Mouse (Mus musculus): ENCODE results near the gene Usp28. TPM values are rescaled to one million over a fixed set of nuclear protein-coding genes. Genes with fewer than 3 reads are reported as not detected.

Usp28 gene
- polyA plus RNA-seq, 1 experiment, result 6.2 TPM

DNA sequence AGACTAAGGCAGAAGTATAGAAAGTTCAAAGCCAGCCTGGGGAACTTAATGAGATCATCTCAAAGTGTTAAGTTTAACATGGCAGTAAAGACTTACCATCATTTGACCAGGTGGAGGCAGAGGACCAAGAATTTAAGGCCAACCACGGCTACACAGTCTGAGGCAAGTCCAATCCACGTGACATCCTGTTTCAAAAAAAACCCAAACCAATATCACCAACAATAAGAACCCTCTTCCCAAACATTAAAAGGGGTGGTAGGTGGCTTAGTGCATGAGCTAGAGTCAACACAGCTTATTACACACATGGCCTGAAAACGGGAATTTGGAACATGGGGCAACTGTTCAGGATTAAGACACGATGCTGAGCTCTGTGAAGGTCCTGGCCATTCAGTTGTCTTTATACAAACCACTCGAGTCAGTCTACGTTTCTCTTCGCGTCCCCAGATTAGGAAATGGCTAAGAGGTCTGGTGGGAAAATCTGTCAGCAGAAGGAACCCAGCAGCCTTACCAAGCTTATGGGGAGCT is 793 bp upstream of the Usp28 start:
- TF ChIP-seq CEBPB (IDR thresholded peaks at IDR 0.05; ENCODE audit: low read depth) (no peak), CTCF (IDR thresholded peaks at IDR 0.05; ENCODE audit: control insufficient read depth, insufficient read depth, insufficient read length) (no peak), MYOG (IDR thresholded peaks at IDR 0.05; ENCODE audit: control insufficient read depth, extremely low read depth, insufficient read length) (no peak), MYOD1 (IDR thresholded peaks at IDR 0.05; ENCODE audit: control insufficient read depth, insufficient read length, low read depth) (no peak)
- Histone ChIP-seq H3K79me2 (ENCODE audit: control insufficient read depth, insufficient read depth) (peaks cover 32% of the 10 kb centered on the region), H3K79me3 (ENCODE audit: low read depth) (peaks cover 7% of the 10 kb centered on the region), H3K4me3 (ENCODE audit: insufficient read depth, poor library complexity, severe bottlenecking) (peak overlapping the region; percentile 30), H3K36me3 (ENCODE audit: control insufficient read depth, insufficient read depth) (no peaks in the 10 kb centered on the region), H3K27me3 (ENCODE audit: control insufficient read depth, insufficient read depth, insufficient read length) (no peaks in the 10 kb centered on the region), H3ac (ENCODE audit: control insufficient read depth, insufficient read length, low read depth) (no peak overlapping the region)

DNA sequence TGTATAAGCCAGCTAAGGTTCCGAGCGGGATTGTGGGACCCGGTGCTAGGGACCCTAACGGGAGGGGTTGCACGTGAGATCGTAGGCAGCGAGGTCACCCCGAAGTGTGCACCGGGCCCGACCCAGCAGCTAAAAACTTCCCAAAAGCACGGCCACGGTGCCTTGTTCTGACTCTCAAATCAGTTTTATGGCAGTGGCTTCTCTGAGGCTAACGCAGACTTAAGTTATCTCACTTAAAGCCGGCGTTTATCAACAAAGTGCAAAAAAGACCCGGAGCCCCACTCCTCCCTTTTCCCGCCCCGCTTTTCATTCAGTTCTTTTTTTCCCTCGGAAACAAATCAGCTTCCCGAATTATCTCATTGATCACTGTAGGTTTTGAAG is 523 bp downstream of the Usp28 start:
- TF ChIP-seq MYOD1 (IDR thresholded peaks at IDR 0.05; ENCODE audit: control insufficient read depth, insufficient read length, low read depth) (no peak), USF1 (IDR thresholded peaks at IDR 0.05; ENCODE audit: low read depth) (no peak), MAX (IDR thresholded peaks at IDR 0.05) (no peak), FOSL1 (IDR thresholded peaks at IDR 0.05; ENCODE audit: insufficient read depth, low read length, poor library complexity, severe bottlenecking) (no peak), CTCF (IDR thresholded peaks at IDR 0.05; ENCODE audit: control insufficient read depth, insufficient read depth, insufficient read length) (no peak), CEBPB (IDR thresholded peaks at IDR 0.05; ENCODE audit: low read depth) (no peak), MYOG (IDR thresholded peaks at IDR 0.05; ENCODE audit: control insufficient read depth, extremely low read depth, insufficient read length) (no peak)
- H3K36me3 ChIP-seq (ENCODE audit: control insufficient read depth, insufficient read depth), result no peaks in the 10 kb centered on the region

DNA sequence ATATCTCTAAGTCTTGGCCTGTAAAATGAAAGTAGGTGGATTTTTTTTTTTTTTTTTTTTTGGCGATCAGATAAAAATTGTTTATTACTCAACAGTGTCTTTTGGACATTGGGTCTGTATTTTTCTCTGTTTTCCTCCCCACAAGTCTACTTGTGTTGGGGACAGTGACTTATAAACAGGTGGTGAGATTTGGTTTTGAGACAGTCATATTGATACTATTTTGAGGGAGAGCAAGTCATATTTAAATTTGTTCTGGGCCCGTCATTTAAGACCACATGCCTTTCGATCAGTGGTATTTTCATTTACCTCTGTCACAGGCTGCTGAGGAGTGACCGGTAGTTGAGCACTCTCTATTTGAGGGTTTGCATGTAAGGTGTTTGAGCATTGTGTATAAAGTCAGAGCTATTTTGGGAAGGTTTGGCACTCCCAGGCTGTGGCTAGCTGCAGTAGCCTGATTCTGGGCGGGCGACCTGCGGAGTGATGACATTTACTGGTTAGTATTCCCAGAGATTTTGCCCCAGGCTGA is 1.5 kb downstream of the Usp28 start:
- no peaks in the 10 kb centered on the region for H3K27me3 ChIP-seq (ENCODE audit: control insufficient read depth, insufficient read depth, insufficient read length)
- H3ac ChIP-seq (ENCODE audit: control insufficient read depth, insufficient read length, low read depth), result no peak overlapping the region
- TF ChIP-seq USF1 (IDR thresholded peaks at IDR 0.05; ENCODE audit: low read depth) (no peak), FOSL1 (IDR thresholded peaks at IDR 0.05; ENCODE audit: insufficient read depth, low read length, poor library complexity, severe bottlenecking) (no peak), MYOD1 (IDR thresholded peaks at IDR 0.05; ENCODE audit: control insufficient read depth, insufficient read length, low read depth) (no peak), MYOG (IDR thresholded peaks at IDR 0.05; ENCODE audit: control insufficient read depth, extremely low read depth, insufficient read length) (no peak), CTCF (IDR thresholded peaks at IDR 0.05; ENCODE audit: control insufficient read depth, insufficient read depth, insufficient read length) (no peak), MAX (IDR thresholded peaks at IDR 0.05) (no peak)
- no peaks in the 10 kb centered on the region for H3K36me3 ChIP-seq (ENCODE audit: control insufficient read depth, insufficient read depth)
- peaks cover 9% of the 10 kb centered on the region for H3K79me3 ChIP-seq (ENCODE audit: low read depth)
- no peak overlapping the region for H3K4me3 ChIP-seq (ENCODE audit: insufficient read depth, poor library complexity, severe bottlenecking)
- H3K79me2 ChIP-seq (ENCODE audit: control insufficient read depth, insufficient read depth), result peaks cover 32% of the 10 kb centered on the region

More for the DNA sequence above, 523 bp downstream of the Usp28 start:
- Histone ChIP-seq H3K79me3 (ENCODE audit: low read depth) (peaks cover 8% of the 10 kb centered on the region), H3ac (ENCODE audit: control insufficient read depth, insufficient read length, low read depth) (peak overlapping the region; percentile 85), H3K4me3 (ENCODE audit: insufficient read depth, poor library complexity, severe bottlenecking) (peak overlapping the region; percentile 45), H3K79me2 (ENCODE audit: control insufficient read depth, insufficient read depth) (peaks cover 32% of the 10 kb centered on the region), H3K27me3 (ENCODE audit: control insufficient read depth, insufficient read depth, insufficient read length) (no peaks in the 10 kb centered on the region)

DNA sequence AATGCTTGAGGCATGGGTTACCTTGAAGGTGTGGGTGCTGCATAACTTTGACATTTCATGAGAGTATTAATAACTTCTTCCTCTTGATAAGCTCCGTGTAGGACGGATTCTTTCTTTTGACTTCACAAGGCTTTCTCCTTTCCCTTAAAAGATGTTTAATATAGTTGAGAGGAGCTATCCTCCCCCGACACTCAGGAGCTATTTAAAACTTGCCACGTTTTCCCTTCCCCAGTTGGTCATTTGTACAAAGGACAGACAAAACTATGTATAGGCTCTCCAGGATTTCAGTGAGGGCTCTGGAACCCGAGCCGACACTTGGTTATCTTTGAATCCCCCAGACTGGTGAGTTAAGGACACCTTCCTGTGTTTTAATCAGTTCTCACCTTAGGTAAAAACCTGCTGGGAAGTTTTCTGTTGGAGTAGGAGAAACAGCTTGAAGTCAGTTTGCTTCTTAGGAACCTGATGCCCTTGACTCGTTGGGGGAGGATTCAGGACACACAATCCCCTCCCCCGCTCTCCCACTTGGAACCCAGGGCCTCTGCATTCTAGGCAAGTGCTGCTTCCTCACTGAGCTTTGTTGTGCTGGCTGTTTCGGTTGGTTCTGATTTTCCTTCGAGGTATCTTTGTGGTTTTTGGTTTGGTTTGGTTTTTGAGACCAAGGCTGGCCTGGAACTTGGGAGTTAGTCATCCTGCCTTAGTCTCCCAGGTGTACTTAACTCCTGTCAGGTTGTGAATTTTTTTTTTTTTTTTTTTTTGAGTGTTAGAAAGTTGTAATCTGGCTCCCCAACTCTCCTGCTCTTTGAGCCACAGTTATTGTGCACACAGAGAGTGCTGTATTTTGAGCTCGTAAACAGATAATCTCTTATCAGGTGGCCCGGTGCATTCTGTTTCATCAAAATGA is 2.3 kb downstream of the Usp28 start:
- peaks cover 9% of the 10 kb centered on the region for H3K79me3 ChIP-seq (ENCODE audit: low read depth)
- H3K79me2 ChIP-seq (ENCODE audit: control insufficient read depth, insufficient read depth), result peaks cover 32% of the 10 kb centered on the region
- TF ChIP-seq CTCF (IDR thresholded peaks at IDR 0.05; ENCODE audit: control insufficient read depth, insufficient read depth, insufficient read length) (no peak), CEBPB (IDR thresholded peaks at IDR 0.05; ENCODE audit: low read depth) (no peak), MYOG (IDR thresholded peaks at IDR 0.05; ENCODE audit: control insufficient read depth, extremely low read depth, insufficient read length) (no peak), MAX (IDR thresholded peaks at IDR 0.05) (no peak), MYOD1 (IDR thresholded peaks at IDR 0.05; ENCODE audit: control insufficient read depth, insufficient read length, low read depth) (no peak), USF1 (IDR thresholded peaks at IDR 0.05; ENCODE audit: low read depth) (no peak), FOSL1 (IDR thresholded peaks at IDR 0.05; ENCODE audit: insufficient read depth, low read length, poor library complexity, severe bottlenecking) (no peak)
- H3K36me3 ChIP-seq (ENCODE audit: control insufficient read depth, insufficient read depth), result no peaks in the 10 kb centered on the region
- H3ac ChIP-seq (ENCODE audit: control insufficient read depth, insufficient read length, low read depth), result no peak overlapping the region
- no peaks in the 10 kb centered on the region for H3K27me3 ChIP-seq (ENCODE audit: control insufficient read depth, insufficient read depth, insufficient read length)
- H3K4me3 ChIP-seq (ENCODE audit: insufficient read depth, poor library complexity, severe bottlenecking), result no peak overlapping the region

DNA sequence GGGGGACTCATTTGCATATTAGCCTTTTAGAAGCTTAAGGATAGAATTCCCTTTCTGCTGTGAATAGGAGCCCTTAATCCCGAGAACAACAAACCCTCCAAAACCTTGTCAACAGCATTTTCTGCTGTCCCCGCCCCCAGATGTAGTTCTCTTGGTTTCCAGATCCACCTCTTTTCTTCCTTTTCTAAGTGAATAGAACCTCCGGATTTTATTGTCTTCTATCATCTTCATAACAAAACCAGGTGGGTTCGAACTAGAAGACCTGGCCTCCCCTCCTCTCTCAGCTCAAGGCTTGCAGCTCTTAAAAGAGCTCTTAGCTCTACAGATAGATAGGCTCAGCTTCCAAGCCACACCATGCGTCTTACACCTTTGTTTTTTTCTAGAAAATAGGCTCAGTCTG is 6.5 kb downstream of the Usp28 start:
- Histone ChIP-seq H3ac (ENCODE audit: control insufficient read depth, insufficient read length, low read depth) (no peak overlapping the region), H3K79me2 (ENCODE audit: control insufficient read depth, insufficient read depth) (peaks cover 28% of the 10 kb centered on the region), H3K27me3 (ENCODE audit: control insufficient read depth, insufficient read depth, insufficient read length) (no peaks in the 10 kb centered on the region), H3K4me3 (ENCODE audit: insufficient read depth, poor library complexity, severe bottlenecking) (no peak overlapping the region), H3K79me3 (ENCODE audit: low read depth) (peaks cover 8% of the 10 kb centered on the region), H3K36me3 (ENCODE audit: control insufficient read depth, insufficient read depth) (no peaks in the 10 kb centered on the region)
- TF ChIP-seq CTCF (IDR thresholded peaks at IDR 0.05; ENCODE audit: control insufficient read depth, insufficient read depth, insufficient read length), result no peak
- no peak for TF ChIP-seq MYOG (IDR thresholded peaks at IDR 0.05; ENCODE audit: control insufficient read depth, extremely low read depth, insufficient read length)

All from C2C12 (cell line).